Mouse (Mus musculus): Measurements from ENCODE around the gene Vmn1r69. TPM values are rescaled to one million over a fixed set of nuclear protein-coding genes. Genes with fewer than 3 reads are reported as not detected.

The Vmn1r69 gene
- not detected in 2 replicates for polyA plus RNA-seq (2015; fragmentation: Nextera tagmentation; extraction: Ambion mirVana)

DNA sequence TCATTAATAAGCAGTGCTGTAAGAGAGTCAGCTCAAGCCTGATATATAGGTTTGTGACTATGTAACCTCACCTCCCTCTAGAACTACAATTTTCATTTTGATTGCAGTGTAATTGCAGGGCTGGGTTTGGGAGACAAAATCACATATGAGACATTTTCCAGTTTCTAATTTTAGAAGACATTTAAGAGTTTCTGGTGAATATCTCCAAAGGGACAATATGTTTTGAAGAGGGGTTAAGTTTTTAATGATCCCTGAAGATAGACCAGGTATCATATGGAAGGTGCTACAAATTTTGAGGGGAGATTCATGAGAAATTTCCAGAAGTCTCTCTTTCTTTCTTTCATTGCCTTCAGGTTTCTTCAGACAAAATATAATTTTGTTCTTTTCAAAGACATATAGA lies at the start of gene Vmn1r69:
TSS of gene Vmn1r69 (minus strand) at position 101 of the 400 bp plus-strand sequence.
- Histone ChIP-seq H3K27me3 (ENCODE audit: control insufficient read depth, insufficient read depth, low read depth, low read length) (no peaks in the 10 kb centered on the region), H3K9ac (ENCODE audit: low read depth, low read length) (no peak within 1 kb of the TSS)
- no peak for ATAC-seq (ENCODE audit: low read depth)

DNA sequence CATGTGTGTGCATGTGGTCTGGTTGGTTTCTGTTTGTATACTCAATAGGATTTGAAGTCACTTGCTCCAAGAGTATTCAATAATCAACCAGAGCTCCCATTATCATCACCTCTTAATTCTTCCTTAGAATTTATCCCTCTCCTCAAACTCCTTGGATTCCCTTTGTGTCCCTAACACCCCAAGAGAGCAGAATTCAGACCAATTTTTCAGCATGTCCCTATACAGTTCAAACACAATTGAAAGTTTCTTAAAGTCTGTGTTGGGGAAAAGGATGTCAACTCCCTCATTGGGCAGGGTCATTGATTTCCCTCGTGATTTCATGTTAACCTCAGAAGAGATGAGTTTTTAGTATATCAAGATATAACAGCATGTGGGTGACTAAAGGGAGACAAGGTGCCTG lies 17.8 kb upstream of the Vmn1r69 start, which contains the start of gene Vmn1r70:
TSS of gene Vmn1r70 (plus strand) at position 301 of the 400 bp plus-strand sequence.
- Histone ChIP-seq H3K4me2 (ENCODE audit: low read depth, low read length) (no peak within 1 kb of the TSS), H3K4me3 (ENCODE audit: low read depth, low read length) (no peak within 1 kb of the TSS), H3K36me3 (ENCODE audit: control insufficient read depth, insufficient read depth) (no peaks in the 10 kb centered on the region), H3K27ac (ENCODE audit: low read length) (no peak within 1 kb of the TSS), H3K4me1 (ENCODE audit: control insufficient read depth, low read depth, low read length) (no peaks in the 10 kb centered on the region), H3K9ac (ENCODE audit: low read depth, low read length) (no peak within 1 kb of the TSS), H3K27me3 (ENCODE audit: control insufficient read depth, insufficient read depth, low read depth, low read length) (no peaks in the 10 kb centered on the region), H3K9me3 (replicated peaks; ENCODE audit: control insufficient read depth, low read length) (no peaks in the 10 kb centered on the region; the same call in 1 of the 2 replicates)
- ATAC-seq (ENCODE audit: low read depth): no peak
- WGBS (ENCODE audit: insufficient replicate concordance): 34% methylated on average over 1 of the region's 1 CpGs

More for the DNA sequence above, at the start of gene Vmn1r69:
- H3K4me1 ChIP-seq (ENCODE audit: control insufficient read depth, low read depth, low read length): no peaks in the 10 kb centered on the region
- H3K27ac ChIP-seq (ENCODE audit: low read length): no peak within 1 kb of the TSS
- H3K36me3 ChIP-seq (ENCODE audit: control insufficient read depth, insufficient read depth): no peaks in the 10 kb centered on the region
- no peaks in the 10 kb centered on the region for H3K9me3 ChIP-seq (replicated peaks; ENCODE audit: control insufficient read depth, low read length)
- no peak within 1 kb of the TSS for H3K4me2 ChIP-seq (ENCODE audit: low read depth, low read length)
- no peak within 1 kb of the TSS for H3K4me3 ChIP-seq (ENCODE audit: low read depth, low read length)

DNA sequence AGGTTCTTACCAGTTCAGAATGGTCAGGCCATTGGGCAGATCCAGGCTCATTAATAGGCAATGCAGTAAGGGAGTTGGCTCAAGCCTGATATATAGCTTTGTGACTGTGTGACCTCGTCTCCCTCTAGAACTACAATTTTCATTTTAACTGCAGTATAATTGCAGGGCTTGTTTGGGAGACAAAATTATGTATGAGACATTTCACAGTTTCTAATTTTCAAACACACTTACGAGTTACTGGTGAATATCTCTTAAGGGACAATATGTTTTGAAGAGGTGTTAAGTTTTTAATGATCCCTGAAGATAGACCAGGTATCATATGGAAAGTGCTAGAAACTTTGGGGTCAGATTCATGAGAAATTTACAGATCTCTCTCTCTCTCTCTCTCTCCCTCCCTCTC lies 55.1 kb downstream of the Vmn1r69 start, which contains the start of gene Vmn1r68:
TSS of gene Vmn1r68 (minus strand) at position 101 of the 400 bp plus-strand sequence.
- no peak for ATAC-seq (ENCODE audit: low read depth)
- 42% methylated on average over 2 of the region's 2 CpGs for WGBS (ENCODE audit: insufficient replicate concordance)
- Histone ChIP-seq H3K9ac (ENCODE audit: low read depth, low read length) (no peak within 1 kb of the TSS), H3K4me1 (ENCODE audit: control insufficient read depth, low read depth, low read length) (no peaks in the 10 kb centered on the region), H3K27me3 (ENCODE audit: control insufficient read depth, insufficient read depth, low read depth, low read length) (no peaks in the 10 kb centered on the region), H3K4me2 (ENCODE audit: low read depth, low read length) (no peak within 1 kb of the TSS), H3K36me3 (ENCODE audit: control insufficient read depth, insufficient read depth) (no peaks in the 10 kb centered on the region), H3K9me3 (replicated peaks; ENCODE audit: control insufficient read depth, low read length) (no peaks in the 10 kb centered on the region), H3K4me3 (ENCODE audit: low read depth, low read length) (no peak within 1 kb of the TSS), H3K27ac (ENCODE audit: low read length) (no peak within 1 kb of the TSS)

Other genes with a start within 250 kb of the Vmn1r69 start
- not detected in 2 replicates for gene Vmn1r67, start 170.3 kb downstream of the Vmn1r69 start, polyA plus RNA-seq (2015; fragmentation: Nextera tagmentation; extraction: Ambion mirVana)
- gene Zik1, start 118.3 kb downstream of the Vmn1r69 start, polyA plus RNA-seq (2015; fragmentation: Nextera tagmentation; extraction: Ambion mirVana): 1.6 and 1.7 TPM in 2 replicates
- not detected in 2 replicates for gene Vmn1r68, start 55.2 kb downstream of the Vmn1r69 start, polyA plus RNA-seq (2015; fragmentation: Nextera tagmentation; extraction: Ambion mirVana)
- not detected in 2 replicates for gene Vmn1r70, start 17.9 kb upstream of the Vmn1r69 start, polyA plus RNA-seq (2015; fragmentation: Nextera tagmentation; extraction: Ambion mirVana)
- gene Nlrp4b, start 74.1 kb upstream of the Vmn1r69 start, polyA plus RNA-seq (2015; fragmentation: Nextera tagmentation; extraction: Ambion mirVana): not detected in 2 replicates
- not detected in 2 replicates for gene Vmn1r71, start 140.7 kb upstream of the Vmn1r69 start, polyA plus RNA-seq (2015; fragmentation: Nextera tagmentation; extraction: Ambion mirVana)